10 mouse cellular contexts compared by ENCODE assay signal in genomic region chr1:171252415-171252814, GRCm38 (mm10). TPM values are rescaled to one million over a fixed set of nuclear protein-coding genes. Genes with fewer than 3 reads are reported as not detected.
DNase-seq lines count a peak whose midpoint lies in the region; ATAC-seq lines count a peak whose summit lies in the region.
"Had no signal": no experiment of that assay in that cellular context is flagged by ENCODE, and none has a peak within 500 bp of the region (broad histone marks: within the 10 kb centered on the region; RNA-seq: fewer than 3 reads in every experiment).

No protein-coding gene starts in this region.

- 44% methylated on average over 17 of the region's 17 CpGs for WGBS in lung, embryonic 16.5 days
- 49% methylated on average over 17 of the region's 17 CpGs for WGBS in limb, embryonic 12.5 days
- 53% methylated on average over 17 of the region's 17 CpGs for WGBS in stomach, embryonic 16.5 days

- H3K4me2 ChIP-seq in lung, embryonic 16.5 days (ENCODE audit: low read depth, low read length) = peak overlapping the region; percentile 60; the same call in 1 of the 2 replicates
- H3K4me2 ChIP-seq in limb, embryonic 12.5 days = peak overlapping the region; percentile 67
- H3K4me2 ChIP-seq in stomach, embryonic 16.5 days (ENCODE audit: low read depth, low read length) = peak overlapping the region; percentile 56

- H3K36me3 ChIP-seq in lung, embryonic 16.5 days (ENCODE audit: control insufficient read depth, insufficient read depth, low read length) = no peaks in the 10 kb centered on the region
- peaks cover 32% of the 10 kb centered on the region for H3K36me3 ChIP-seq in limb, embryonic 12.5 days
- H3K36me3 ChIP-seq in stomach, embryonic 16.5 days (ENCODE audit: control insufficient read depth, insufficient read depth, low read length) = 0 out of 2 replicates have a peak, but pooled peaks cover 2% of the 10 kb centered on the region

- H3K27me3 ChIP-seq in lung, embryonic 16.5 days (ENCODE audit: control insufficient read depth, insufficient read depth, low read depth, low read length) = no peaks in the 10 kb centered on the region
- no peaks in the 10 kb centered on the region for H3K27me3 ChIP-seq in limb, embryonic 12.5 days
- H3K27me3 ChIP-seq in stomach, embryonic 16.5 days (ENCODE audit: control insufficient read depth, insufficient read depth, low read length) = no peaks in the 10 kb centered on the region

- peak overlapping the region; percentile 34 for H3K9ac ChIP-seq in lung, embryonic 16.5 days (ENCODE audit: low read length)
- H3K9ac ChIP-seq in limb, embryonic 12.5 days (replicated peaks) = peak overlapping the region; percentile 57
- H3K9ac ChIP-seq in stomach, embryonic 16.5 days (ENCODE audit: low read length) = peak overlapping the region; percentile 66

- no peak for ATAC-seq in lung, embryonic 16.5 days (ENCODE audit: low read depth)
- ATAC-seq in limb, embryonic 12.5 days (ENCODE audit: insufficient number of reproducible peaks, insufficient read depth, low FRiP score, low TSS enrichment, low read depth) = no peak
- ATAC-seq in stomach, embryonic 16.5 days (ENCODE audit: insufficient read depth, low FRiP score) = no peak

- H3K9me3 ChIP-seq in lung, embryonic 16.5 days (ENCODE audit: control insufficient read depth, low read length) = no peaks in the 10 kb centered on the region
- no peaks in the 10 kb centered on the region for H3K9me3 ChIP-seq in limb, embryonic 12.5 days
- 0 out of 2 replicates have a peak, but pooled peaks cover 2% of the 10 kb centered on the region for H3K9me3 ChIP-seq in stomach, embryonic 16.5 days (replicated peaks; ENCODE audit: control insufficient read depth, low read length)

- H3K4me3 ChIP-seq in lung, embryonic 16.5 days (ENCODE audit: low read length) = 0 out of 2 replicates have a peak overlapping the region, but pooled peaks have one; percentile 42
- peak overlapping the region; percentile 38 for H3K4me3 ChIP-seq in limb, embryonic 12.5 days (replicated peaks)
- H3K4me3 ChIP-seq in stomach, embryonic 16.5 days (replicated peaks; ENCODE audit: low read length) = peak overlapping the region; percentile 48

- DNase-seq in cerebellum, postnatal 10 days = peak; percentile 70 to 74
- no peak for DNase-seq in cerebellum, adult 18-20 months
- DNase-seq in lung, postnatal 14 days = no peak
- DNase-seq in layer of hippocampus, postnatal 36 days = no peak
- DNase-seq in kidney, postnatal 36 days = no peak
- DNase-seq: thymus, postnatal 36 days had no signal

- H3K27ac ChIP-seq in lung, embryonic 16.5 days (ENCODE audit: low read length) = peak overlapping the region; percentile 96
- peak overlapping the region; percentile 96 for H3K27ac ChIP-seq in limb, embryonic 12.5 days
- H3K27ac ChIP-seq in stomach, embryonic 16.5 days (ENCODE audit: low read length) = peak overlapping the region; percentile 92

- H3K4me1 ChIP-seq in lung, embryonic 16.5 days (replicated peaks; ENCODE audit: control insufficient read depth, insufficient read depth, low read length) = peaks cover 39% of the 10 kb centered on the region
- H3K4me1 ChIP-seq in limb, embryonic 12.5 days (replicated peaks) = peaks cover 48% of the 10 kb centered on the region
- H3K4me1 ChIP-seq in stomach, embryonic 16.5 days (ENCODE audit: control insufficient read depth, insufficient read depth, low read length) = peaks cover 36% of the 10 kb centered on the region

RNA-seq across cellular contexts. Expression of gene Ndufs2, which starts 1.2 kb away (rescaled TPM):
- 227 and 230 TPM in 2 replicates for polyA plus RNA-seq in lung, embryonic 16.5 days (2015; fragmentation: Nextera tagmentation; extraction: Ambion mirVana)
- 251 and 257 TPM in 2 replicates for polyA plus RNA-seq in limb, embryonic 12.5 days (2016; fragmentation: Nextera tagmentation; extraction: Ambion mirVana)
- polyA plus RNA-seq in stomach, embryonic 16.5 days (2015; fragmentation: Nextera tagmentation; extraction: Ambion mirVana) = 259 and 260 TPM in 2 replicates
- 100 to 1,000 TPM; 275 to 286 TPM for total RNA-seq in layer of hippocampus, postnatal 36 days (2021)

RNA-seq across cellular contexts. Expression of gene Adamts4, which starts 2.2 kb away (rescaled TPM):
- polyA plus RNA-seq in lung, embryonic 16.5 days (2015; fragmentation: Nextera tagmentation; extraction: Ambion mirVana) = 8.4 and 9.2 TPM in 2 replicates
- 10.5 and 11.0 TPM in 2 replicates for polyA plus RNA-seq in limb, embryonic 12.5 days (2016; fragmentation: Nextera tagmentation; extraction: Ambion mirVana)
- polyA plus RNA-seq in stomach, embryonic 16.5 days (2015; fragmentation: Nextera tagmentation; extraction: Ambion mirVana) = 11.0 and 12.8 TPM in 2 replicates
- 10 to 100 TPM; 15.1 to 15.5 TPM for total RNA-seq in layer of hippocampus, postnatal 36 days (2021)
- total RNA-seq: common myeloid progenitor, adult 5-6 weeks had no signal

RNA-seq across cellular contexts. Expression of gene B4galt3, which starts 17.7 kb away (rescaled TPM):
- polyA plus RNA-seq in lung, embryonic 16.5 days (2015; fragmentation: Nextera tagmentation; extraction: Ambion mirVana) = 92.6 and 98.6 TPM in 2 replicates
- 82.1 and 84.8 TPM in 2 replicates for polyA plus RNA-seq in limb, embryonic 12.5 days (2016; fragmentation: Nextera tagmentation; extraction: Ambion mirVana)
- 70.6 and 71.5 TPM in 2 replicates for polyA plus RNA-seq in stomach, embryonic 16.5 days (2015; fragmentation: Nextera tagmentation; extraction: Ambion mirVana)
- total RNA-seq in layer of hippocampus, postnatal 36 days (2021) = 10 to 100 TPM; 68.5 to 76.8 TPM

RNA-seq across cellular contexts. Expression of gene Fcer1g, which starts 18.2 kb away (rescaled TPM):
- 52.8 and 59.4 TPM in 2 replicates for polyA plus RNA-seq in lung, embryonic 16.5 days (2015; fragmentation: Nextera tagmentation; extraction: Ambion mirVana)
- 15.9 and 21.0 TPM in 2 replicates for polyA plus RNA-seq in limb, embryonic 12.5 days (2016; fragmentation: Nextera tagmentation; extraction: Ambion mirVana)
- polyA plus RNA-seq in stomach, embryonic 16.5 days (2015; fragmentation: Nextera tagmentation; extraction: Ambion mirVana) = 68.0 and 77.1 TPM in 2 replicates
- total RNA-seq in layer of hippocampus, postnatal 36 days (2021) = 10 to 100 TPM; 13.5 to 15.2 TPM

RNA-seq across cellular contexts. Expression of gene Apoa2, which starts 27.6 kb away (rescaled TPM):
- 13.3 and 111 TPM in 2 replicates for polyA plus RNA-seq in lung, embryonic 16.5 days (2015; fragmentation: Nextera tagmentation; extraction: Ambion mirVana)
- polyA plus RNA-seq in limb, embryonic 12.5 days (2016; fragmentation: Nextera tagmentation; extraction: Ambion mirVana) = 2.1 and 3.1 TPM in 2 replicates
- 257 and 347 TPM in 2 replicates for polyA plus RNA-seq in stomach, embryonic 16.5 days (2015; fragmentation: Nextera tagmentation; extraction: Ambion mirVana)
- total RNA-seq in layer of hippocampus, postnatal 36 days (2021) = 1 to 10 TPM in 1 of 2 experiments, not detected in 1; 1.2 TPM

Comparison
In these comparisons a context has a peak if more than half of its experiments do, and no peak if none do; other contexts are left out.
1. DNase-seq: peak in cerebellum, postnatal 10 days (2 of 2); none in cerebellum, adult 18-20 months (0 of 2), lung, postnatal 14 days (single experiment), layer of hippocampus, postnatal 36 days (0 of 2) and kidney, postnatal 36 days (0 of 2).
2. Peak in every context shown above with its lines, with median percentiles within 50 percentile points of each other: H3K27ac ChIP-seq, H3K4me2 ChIP-seq, H3K4me3 ChIP-seq and H3K9ac ChIP-seq.